Mouse (Mus musculus): Measurements from ENCODE around the gene Arfgap2.

The Arfgap2 gene

GRCm38 (mm10) chr2:91308680-91309079 is 43.9 kb downstream of the Arfgap2 start:
- DNase-seq (ENCODE audit: low spot score), result peak; percentile 0

- DNase-seq (ENCODE audit: low spot score), result no peak
Observed at GRCm38 (mm10) chr2:91309546-91309945, 44.8 kb downstream of the Arfgap2 start.

- DNase-seq (ENCODE audit: low spot score), result no peak
Observed at GRCm38 (mm10) chr2:91312578-91313311, 48.0 kb downstream of the Arfgap2 start.

GRCm38 (mm10) chr2:91314184-91314583 is 49.4 kb downstream of the Arfgap2 start:
- DNase-seq (ENCODE audit: low spot score), result no peak

- DNase-seq (ENCODE audit: low spot score), result no peak
Observed at GRCm38 (mm10) chr2:91320559-91321529, 56.1 kb downstream of the Arfgap2 start.

- DNase-seq (ENCODE audit: low spot score), result no peak
Observed at GRCm38 (mm10) chr2:91321923-91322322, 57.1 kb downstream of the Arfgap2 start.

GRCm38 (mm10) chr2:91322490-91322889 is 57.7 kb downstream of the Arfgap2 start:
- DNase-seq (ENCODE audit: low spot score), result no peak

GRCm38 (mm10) chr2:91324346-91324745 is 59.6 kb downstream of the Arfgap2 start:
- no peak for DNase-seq (ENCODE audit: low spot score)

- DNase-seq (ENCODE audit: low spot score), result no peak
Observed at GRCm38 (mm10) chr2:91324761-91325421, 60.1 kb downstream of the Arfgap2 start.

Data from T-cell, adult 2 months (primary cell).